Mouse (Mus musculus) midbrain, embryonic 13.5 days (tissue): ENCODE data around the gene Fam189b. TPM values are rescaled to one million over a fixed set of nuclear protein-coding genes. Genes with fewer than 3 reads are reported as not detected.
"Not testable (repeated sequence)": the region's sequence is repeated elsewhere in the genome, so short reads cannot be mapped to it uniquely, and the experiment has no call there.

Source experiments
- ATAC-seq: fragments of 200-750 bp; cut with Nextera tagmentation; 2 replicates; pipeline ENCODE4 v1.8.0; 2017; ENCODE audit warnings: mild to moderate bottlenecking, moderate TSS enrichment, moderate library complexity
- H3K27ac ChIP-seq: fragments of 300-500 bp; sonication (generic); 2 replicates; pipeline ENCODE4 v1.5.1; 2015; ENCODE audit warnings: inconsistent platforms, mild to moderate bottlenecking, moderate library complexity
- H3K27me3 ChIP-seq: fragments of 300-500 bp; sonication (generic); 2 replicates; pipeline ENCODE4 v1.6.1; 2015; ENCODE audit warnings: mild to moderate bottlenecking, inconsistent platforms
- H3K36me3 ChIP-seq: fragments of 300-500 bp; sonication (generic); 2 replicates; pipeline ENCODE4 v1.6.1; 2015; ENCODE audit warnings: mild to moderate bottlenecking, inconsistent platforms
- H3K4me1 ChIP-seq: fragments of 300-500 bp; sonication (generic); replicated peaks from 2 replicates; pipeline ENCODE4 v1.6.1; 2015; ENCODE audit warnings: inconsistent platforms
- H3K4me2 ChIP-seq: fragments of 300-500 bp; sonication (generic); replicated peaks from 2 replicates; pipeline ENCODE4 v1.6.1; 2015; ENCODE audit warnings: moderate library complexity, mild to moderate bottlenecking, inconsistent platforms
- H3K4me3 ChIP-seq: fragments of 300-500 bp; sonication (generic); replicated peaks from 2 replicates; pipeline ENCODE4 v1.5.1; 2015; ENCODE audit warnings: mild to moderate bottlenecking, inconsistent platforms
- H3K9ac ChIP-seq: fragments of 300-500 bp; sonication (generic); replicated peaks from 2 replicates; pipeline ENCODE4 v1.6.1; 2015; ENCODE audit warnings: mild to moderate bottlenecking, inconsistent platforms
- H3K9me3 ChIP-seq: fragments of 300-500 bp; sonication (generic); 2 replicates; pipeline ENCODE4 v1.6.1; 2016; ENCODE audit warnings: mild to moderate bottlenecking, inconsistent platforms
- WGBS: fragments of 180-500 bp; shearing (Covaris S2); methylation state at CpG from one replicate; pipeline ENCODE4 v1.1.7; 2015; 5-methylcytosine and 5-hydroxymethylcytosine counted together
- polyA plus RNA-seq: library from polyadenylated mRNA; unstranded; fragments of >200 nt; fragmentation: Nextera tagmentation; extraction: Ambion mirVana; gene quantifications from 2 replicates; pipeline ENCODE4 v1.2.1, GENCODE M21; 2015

Gene Fam189b
- polyA plus RNA-seq, 1 experiment from 2014 or later = 31.3 TPM

DNA sequence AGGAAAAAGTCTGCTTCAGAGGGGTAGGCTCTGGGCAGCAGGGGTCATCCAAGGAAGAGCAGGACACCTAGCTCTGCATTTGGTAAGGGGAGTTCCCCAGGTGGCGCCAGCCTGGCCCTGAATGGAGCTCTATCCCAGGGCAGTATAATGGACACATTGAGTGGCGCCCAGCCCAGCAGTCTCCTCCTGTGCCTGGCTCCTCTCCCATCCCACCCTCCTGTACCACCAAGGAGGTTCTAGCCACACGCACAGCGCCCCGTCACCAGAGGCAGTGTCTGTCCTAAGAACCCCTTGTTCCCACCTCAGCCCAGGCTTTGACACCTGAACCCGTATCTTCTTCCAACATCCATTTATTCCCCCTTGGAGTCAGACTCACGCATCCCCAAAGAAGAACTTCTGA, 26.8 kb downstream of the Fam189b start:
- H3K4me3 ChIP-seq = no peak overlapping the region

DNA sequence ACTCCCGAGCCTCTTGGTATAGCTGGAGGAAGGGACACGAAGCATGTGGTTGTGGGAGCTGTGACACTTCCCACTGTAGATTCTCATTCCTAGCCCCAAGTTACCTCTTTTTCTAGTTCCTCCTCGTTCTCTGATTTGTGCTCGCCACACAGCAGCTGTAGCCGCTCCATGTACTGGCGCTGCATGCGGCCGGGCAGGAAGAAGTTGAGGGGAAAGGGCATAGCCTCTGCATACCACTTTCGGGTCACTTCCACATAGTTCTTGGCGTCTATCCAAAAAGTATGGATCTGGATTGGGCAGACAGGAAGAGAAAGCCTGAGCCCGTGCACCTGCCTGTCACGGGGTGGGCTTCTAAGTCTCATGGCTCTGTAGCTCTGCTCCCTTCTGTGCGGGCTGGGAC, 27.2 kb downstream of the Fam189b start:
- Histone ChIP-seq H3K27me3 (no peaks in the 10 kb centered on the region), H3K36me3 (peaks cover 60% of the 10 kb centered on the region), H3K4me3 (no peak overlapping the region), H3K27ac (no peak overlapping the region), H3K9ac (no peak overlapping the region), H3K4me2 (no peak overlapping the region), H3K4me1 (peaks cover 20% of the 10 kb centered on the region), H3K9me3 (no peaks in the 10 kb centered on the region)
- ATAC-seq = no peak
- WGBS = 88% methylated on average over 13 of the region's 13 CpGs

More for the DNA sequence above, 26.8 kb downstream of the Fam189b start:
- no peak for ATAC-seq
- H3K27me3 ChIP-seq = no peaks in the 10 kb centered on the region
- no peak overlapping the region for H3K27ac ChIP-seq
- H3K4me1 ChIP-seq = peaks cover 16% of the 10 kb centered on the region
- H3K36me3 ChIP-seq = peaks cover 65% of the 10 kb centered on the region
- 93% methylated on average over 7 of the region's 7 CpGs for WGBS
- no peaks in the 10 kb centered on the region for H3K9me3 ChIP-seq
- H3K9ac ChIP-seq = no peak overlapping the region
- H3K4me2 ChIP-seq = no peak overlapping the region

DNA sequence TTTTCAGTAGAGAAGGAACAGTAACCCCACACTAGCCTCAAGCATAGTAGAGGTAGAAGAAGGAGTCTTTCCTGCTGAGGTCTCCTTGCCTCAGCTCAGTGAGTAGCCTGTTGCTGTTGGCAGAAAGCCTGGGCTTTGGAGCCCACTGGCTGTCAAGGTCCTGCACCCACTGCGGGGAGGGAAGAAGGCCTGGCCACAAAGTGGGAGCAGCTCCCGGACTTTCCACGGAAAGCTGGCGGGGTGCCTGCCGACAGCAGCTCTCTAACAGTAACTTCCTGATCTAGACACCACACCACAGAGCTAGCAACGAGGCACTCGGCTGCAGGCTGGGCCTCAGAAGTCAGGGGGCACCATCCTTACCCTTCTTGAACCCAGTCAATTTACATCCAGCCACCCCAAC, 27.8 kb downstream of the Fam189b start:
- WGBS = 88% methylated on average over 7 of the region's 7 CpGs
- ATAC-seq = no peak
- Histone ChIP-seq H3K4me3 (no peak overlapping the region), H3K9ac (no peak overlapping the region), H3K27ac (no peak overlapping the region), H3K4me1 (peaks cover 26% of the 10 kb centered on the region), H3K9me3 (no peaks in the 10 kb centered on the region), H3K36me3 (peaks cover 55% of the 10 kb centered on the region), H3K27me3 (no peaks in the 10 kb centered on the region), H3K4me2 (no peak overlapping the region)

DNA sequence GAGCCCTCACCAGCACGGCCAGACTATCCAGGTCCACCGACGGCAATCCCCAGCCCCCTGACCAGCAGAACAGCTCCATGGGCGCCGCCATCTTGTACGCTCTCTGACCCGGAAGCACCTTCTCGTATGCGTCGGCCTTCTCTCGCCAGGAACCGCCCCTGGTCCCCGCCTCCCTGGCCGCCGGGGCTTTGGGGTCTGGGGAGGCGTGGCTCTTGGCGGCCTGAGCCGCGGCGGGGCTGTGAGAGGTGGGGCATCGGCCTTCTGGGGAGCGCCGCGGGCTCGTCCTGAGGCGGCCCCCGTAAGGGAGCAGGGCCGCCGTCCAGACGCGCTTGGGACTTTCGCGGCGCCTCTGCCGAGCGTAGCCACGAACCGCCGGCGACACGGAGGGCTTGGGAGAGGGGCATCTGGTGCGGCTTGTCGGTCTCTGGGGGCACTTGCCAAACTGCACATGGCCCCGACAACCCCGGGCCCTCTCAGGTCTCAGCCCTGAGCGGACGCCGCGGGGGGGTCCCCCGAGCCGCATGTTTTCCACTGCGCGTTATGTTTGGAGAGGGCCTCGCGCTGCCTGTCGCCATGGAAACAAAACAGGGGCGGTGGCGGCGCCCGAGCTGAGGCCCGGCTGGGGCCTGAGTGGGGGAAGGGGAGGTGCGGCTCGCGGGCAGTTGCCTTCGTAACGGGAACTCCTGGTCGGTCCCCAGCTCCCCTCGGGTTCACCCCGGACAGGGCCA, 31.0 kb downstream of the Fam189b start:
- Histone ChIP-seq H3K27me3 (no peaks in the 10 kb centered on the region), H3K36me3 (peaks cover 28% of the 10 kb centered on the region), H3K9ac (peak overlapping the region; percentile 80), H3K27ac (peak overlapping the region; percentile 99), H3K9me3 (no peaks in the 10 kb centered on the region), H3K4me2 (peak overlapping the region; percentile 70), H3K4me1 (peaks cover 57% of the 10 kb centered on the region), H3K4me3 (peak overlapping the region; percentile 84)
- peak; percentile 89 for ATAC-seq
- 0% methylated on average over 68 of the region's 69 CpGs for WGBS

DNA sequence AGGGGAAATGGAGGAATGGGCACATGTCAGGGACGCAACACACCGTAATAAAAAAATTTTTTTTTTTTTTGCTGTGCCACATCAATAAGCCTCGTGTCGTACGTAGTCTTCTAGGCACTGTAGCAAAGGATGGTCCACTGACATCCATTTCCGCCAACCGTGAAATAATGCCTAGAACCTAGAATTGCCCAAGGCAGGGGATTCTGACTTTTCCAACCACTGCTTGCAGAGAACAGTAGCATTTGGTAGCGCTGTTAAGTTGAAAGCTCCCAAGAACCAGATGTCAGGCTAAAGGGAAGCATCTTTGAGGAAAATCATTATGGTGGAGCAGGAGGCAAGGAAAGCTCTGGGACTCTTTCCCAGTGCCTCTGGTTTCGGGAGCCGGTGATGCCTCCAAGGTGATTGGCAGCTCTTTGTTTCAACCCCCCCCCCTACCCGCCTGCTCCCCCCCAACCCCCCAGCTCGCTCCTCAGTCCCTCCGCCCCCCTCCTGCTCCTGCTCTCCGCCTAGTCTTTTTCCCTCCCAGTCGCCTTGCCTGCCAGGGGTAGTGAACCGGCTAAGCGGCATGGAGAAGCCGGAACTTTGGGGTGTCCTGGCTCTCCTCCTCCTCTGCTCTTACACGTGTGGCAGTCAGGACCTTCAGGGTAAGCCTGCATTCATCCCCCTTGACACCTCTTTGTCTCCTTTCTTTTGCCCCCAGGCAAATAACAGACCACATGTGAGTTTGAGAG, 31.9 kb downstream of the Fam189b start, which contains the start of gene Thbs3:
TSS of gene Thbs3 (plus strand) at position 500 of the 731 bp plus-strand sequence.
- Histone ChIP-seq H3K9ac (peak within 1 kb of the TSS; percentile 80), H3K27ac (peak within 1 kb of the TSS; percentile 99), H3K9me3 (no peaks in the 10 kb centered on the region), H3K4me3 (peak within 1 kb of the TSS; percentile 84), H3K36me3 (peaks cover 27% of the 10 kb centered on the region), H3K4me2 (peak within 1 kb of the TSS; percentile 70), H3K27me3 (no peaks in the 10 kb centered on the region), H3K4me1 (peaks cover 66% of the 10 kb centered on the region)
- 1% methylated on average over 19 of the region's 19 CpGs for WGBS
- ATAC-seq = no peak

DNA sequence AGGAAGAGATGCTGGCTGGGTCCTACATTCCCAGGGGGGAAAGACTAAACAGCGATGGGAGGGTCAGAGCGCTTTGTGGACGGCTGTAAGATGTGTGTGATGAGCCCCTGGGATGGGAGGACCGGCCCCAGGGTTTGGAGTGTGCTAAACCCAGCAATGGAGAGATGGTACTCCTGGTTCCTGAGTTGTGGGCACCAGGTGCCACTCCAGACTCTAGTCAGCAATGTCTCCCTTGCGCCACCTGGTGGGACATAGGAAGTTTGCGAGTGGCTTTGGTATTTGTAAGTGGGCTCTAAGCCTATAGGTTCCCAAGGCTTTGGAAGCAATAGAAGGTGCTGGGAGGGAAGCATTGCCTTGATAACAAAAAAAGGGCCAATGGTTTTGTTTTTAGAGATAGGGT, 32.9 kb downstream of the Fam189b start:
- Histone ChIP-seq H3K36me3 (peaks cover 23% of the 10 kb centered on the region), H3K4me3 (peak overlapping the region; percentile 84), H3K4me2 (peak overlapping the region; percentile 70), H3K9me3 (no peaks in the 10 kb centered on the region), H3K27me3 (no peaks in the 10 kb centered on the region), H3K9ac (peak overlapping the region; percentile 80), H3K27ac (peak overlapping the region; percentile 99), H3K4me1 (peaks cover 70% of the 10 kb centered on the region)
- under 1% methylated on average over 6 of the region's 6 CpGs for WGBS
- ATAC-seq = peak; percentile 48

DNA sequence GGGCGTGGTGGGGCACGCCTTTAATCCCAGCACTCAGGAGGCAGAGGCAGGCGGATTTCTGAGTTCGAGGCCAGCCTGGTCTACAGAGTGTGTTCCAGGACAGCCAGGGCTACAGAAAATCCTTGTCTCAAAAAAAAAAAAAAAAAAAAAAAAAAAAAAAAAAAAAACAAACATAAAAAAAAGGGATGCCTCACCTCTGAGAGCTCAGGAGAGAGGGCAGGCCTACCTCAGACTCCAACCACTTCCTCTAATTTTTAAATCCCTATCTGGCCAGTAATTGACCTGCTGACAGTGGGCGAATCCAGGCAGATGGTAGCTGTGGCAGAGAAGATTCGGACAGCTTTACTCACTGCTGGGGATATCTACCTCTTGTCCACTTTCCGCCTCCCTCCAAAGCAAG, 33.5 kb downstream of the Fam189b start:
- not testable (repeated sequence) for H3K27me3 ChIP-seq, H3K9me3 ChIP-seq, ATAC-seq
- Histone ChIP-seq H3K4me1 (peaks cover 75% of the 10 kb centered on the region), H3K36me3 (peaks cover 25% of the 10 kb centered on the region), H3K4me2 (peak overlapping the region; percentile 70), H3K27ac (peak overlapping the region; percentile 99; the same call in 1 of the 2 replicates), H3K9ac (peak overlapping the region; percentile 41; the same call in 1 of the 2 replicates), H3K4me3 (peak overlapping the region; percentile 84; the same call in 1 of the 2 replicates)
- 77% methylated on average over 7 of the region's 7 CpGs for WGBS

DNA sequence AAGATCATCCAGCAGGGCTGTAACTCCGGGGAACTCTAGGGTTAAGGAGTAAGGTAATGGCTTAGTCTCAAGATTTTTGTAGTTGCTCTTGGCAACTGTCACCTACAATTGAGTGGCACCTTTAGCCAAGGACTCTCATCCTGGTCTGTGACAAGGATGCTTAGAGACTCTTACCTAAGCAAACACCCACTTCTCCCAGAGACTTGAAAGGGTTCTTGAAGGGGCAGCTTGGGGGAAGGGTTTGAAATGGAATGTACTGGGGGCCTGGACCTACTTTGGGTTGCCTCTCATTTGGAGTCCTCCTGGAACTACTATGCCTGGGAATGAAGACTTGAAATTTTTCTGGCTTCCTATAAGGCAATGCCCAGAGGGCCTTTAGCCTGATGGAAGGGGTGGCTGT, 35.3 kb downstream of the Fam189b start:
- no peak for ATAC-seq
- H3K4me2 ChIP-seq = no peak overlapping the region
- 0 out of 2 replicates have a peak overlapping the region, but pooled peaks have one; percentile 23 for H3K9ac ChIP-seq
- 82% methylated on average over 1 of the region's 1 CpGs for WGBS
- no peaks in the 10 kb centered on the region for H3K27me3 ChIP-seq
- peaks cover 37% of the 10 kb centered on the region for H3K36me3 ChIP-seq
- H3K9me3 ChIP-seq = no peaks in the 10 kb centered on the region
- peak overlapping the region; percentile 27; the same call in 1 of the 2 replicates for H3K27ac ChIP-seq
- no peak overlapping the region for H3K4me3 ChIP-seq
- H3K4me1 ChIP-seq = peaks cover 73% of the 10 kb centered on the region

DNA sequence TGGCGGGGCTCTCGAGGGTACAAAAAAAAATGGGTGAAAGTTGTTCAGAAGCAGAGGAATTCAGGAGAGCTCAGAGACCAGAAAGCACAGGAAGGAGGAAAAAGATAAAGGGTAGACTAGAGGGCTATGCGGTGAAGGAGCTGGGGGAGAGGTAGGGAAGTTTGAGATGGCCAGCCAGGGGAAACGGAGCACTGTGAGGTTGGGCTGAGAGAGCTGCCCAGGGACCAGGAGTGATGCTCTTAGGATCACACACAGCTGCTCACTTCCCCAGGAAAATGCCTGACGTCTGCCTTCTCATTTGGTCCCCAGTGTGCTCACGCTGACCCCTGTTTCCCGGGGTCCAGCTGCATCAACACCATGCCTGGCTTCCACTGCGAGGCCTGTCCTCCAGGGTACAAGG, 36.6 kb downstream of the Fam189b start:
- Histone ChIP-seq H3K9ac (peak overlapping the region; percentile 48; the same call in 1 of the 2 replicates), H3K4me2 (no peak overlapping the region), H3K9me3 (no peaks in the 10 kb centered on the region), H3K27ac (peak overlapping the region; percentile 62), H3K27me3 (no peaks in the 10 kb centered on the region), H3K4me3 (no peak overlapping the region), H3K36me3 (peaks cover 48% of the 10 kb centered on the region), H3K4me1 (peaks cover 82% of the 10 kb centered on the region)
- no peak for ATAC-seq
- WGBS = 48% methylated on average over 8 of the region's 8 CpGs

DNA sequence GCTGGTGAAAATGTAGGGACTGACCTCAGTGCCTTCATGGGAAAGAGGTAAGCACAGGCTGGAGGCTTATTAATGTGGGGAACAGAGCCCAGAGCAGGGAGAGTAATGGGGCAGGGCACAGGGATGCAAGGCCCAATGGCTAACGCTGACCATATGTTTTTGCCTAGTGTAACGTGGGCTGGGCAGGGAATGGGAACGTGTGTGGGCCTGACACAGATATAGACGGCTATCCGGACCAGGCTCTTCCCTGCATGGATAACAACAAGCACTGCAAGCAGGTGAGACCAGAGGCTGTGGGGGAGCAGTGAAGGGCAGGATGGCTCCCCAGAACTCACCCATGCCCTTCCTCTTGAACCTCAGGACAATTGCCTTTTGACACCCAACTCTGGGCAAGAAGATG, 38.2 kb downstream of the Fam189b start:
- WGBS = 65% methylated on average over 5 of the region's 5 CpGs
- H3K27ac ChIP-seq = peak overlapping the region; percentile 48; the same call in 1 of the 2 replicates
- H3K4me1 ChIP-seq = peaks cover 82% of the 10 kb centered on the region
- H3K4me3 ChIP-seq = no peak overlapping the region
- no peaks in the 10 kb centered on the region for H3K9me3 ChIP-seq
- H3K27me3 ChIP-seq = no peaks in the 10 kb centered on the region
- ATAC-seq = no peak
- H3K4me2 ChIP-seq = no peak overlapping the region
- H3K9ac ChIP-seq = 0 out of 2 replicates have a peak overlapping the region, but pooled peaks have one; percentile 0
- peaks cover 48% of the 10 kb centered on the region for H3K36me3 ChIP-seq

DNA sequence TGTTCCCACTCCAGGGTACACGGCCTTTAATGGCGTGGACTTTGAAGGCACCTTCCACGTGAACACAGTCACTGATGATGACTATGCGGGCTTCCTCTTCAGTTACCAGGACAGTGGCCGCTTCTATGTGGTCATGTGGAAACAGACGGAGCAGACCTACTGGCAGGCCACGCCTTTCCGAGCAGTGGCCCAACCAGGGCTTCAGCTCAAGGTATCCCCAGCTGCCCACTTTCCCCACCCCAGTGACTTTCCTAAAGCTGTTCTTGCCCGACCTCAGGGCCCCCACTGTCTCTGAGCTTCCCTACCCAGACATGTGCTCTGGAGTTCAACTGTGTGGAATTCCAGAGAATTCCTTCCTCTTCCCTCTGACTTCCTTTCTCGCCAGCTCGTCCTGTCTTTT, 41.9 kb downstream of the Fam189b start:
- WGBS = 21% methylated on average over 11 of the region's 11 CpGs
- H3K4me2 ChIP-seq = peak overlapping the region; percentile 83
- peak overlapping the region; percentile 68 for H3K4me3 ChIP-seq
- H3K9me3 ChIP-seq = no peaks in the 10 kb centered on the region
- H3K36me3 ChIP-seq = peaks cover 35% of the 10 kb centered on the region
- peak overlapping the region; percentile 97 for H3K27ac ChIP-seq
- no peaks in the 10 kb centered on the region for H3K27me3 ChIP-seq
- no peak for ATAC-seq
- peaks cover 79% of the 10 kb centered on the region for H3K4me1 ChIP-seq
- H3K9ac ChIP-seq = peak overlapping the region; percentile 85

DNA sequence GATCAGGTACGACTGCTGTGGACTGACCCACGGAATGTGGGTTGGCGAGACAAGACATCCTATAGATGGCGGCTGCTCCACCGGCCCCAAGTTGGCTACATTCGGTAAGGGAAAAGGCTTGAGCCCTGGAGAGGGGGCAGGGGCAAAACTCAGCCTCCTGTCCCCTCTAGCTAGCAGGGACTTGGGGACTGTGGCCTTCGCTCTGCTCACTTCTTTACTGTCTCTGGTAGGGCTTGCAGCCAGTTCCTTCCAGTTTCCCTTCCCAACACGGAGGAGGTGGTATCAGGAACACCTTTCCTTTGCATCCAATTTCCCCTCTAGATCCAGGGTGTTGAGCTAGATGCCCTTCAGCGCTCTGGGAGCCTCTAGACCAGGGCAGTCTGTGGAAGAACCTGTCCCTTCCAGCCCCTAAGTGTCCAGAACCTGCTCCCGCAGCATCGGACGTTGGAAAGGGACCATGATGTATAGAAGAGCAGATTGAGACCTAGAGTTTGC, 42.4 kb downstream of the Fam189b start:
- Histone ChIP-seq H3K9ac (peak overlapping the region; percentile 85), H3K36me3 (peaks cover 30% of the 10 kb centered on the region), H3K27me3 (no peaks in the 10 kb centered on the region), H3K4me2 (peak overlapping the region; percentile 83), H3K9me3 (no peaks in the 10 kb centered on the region), H3K27ac (peak overlapping the region; percentile 97), H3K4me3 (peak overlapping the region; percentile 68), H3K4me1 (peaks cover 76% of the 10 kb centered on the region)
- 8% methylated on average over 12 of the region's 12 CpGs for WGBS
- ATAC-seq = no peak
